Mouse (Mus musculus): ENCODE measurements at regions not wholly inside any gene's neighbourhood (a gene's known extent, or its start where the extent isn't known, plus 50 kb on each side); places are given as distances from the start of the nearest gene placed in this dataset.

DNA sequence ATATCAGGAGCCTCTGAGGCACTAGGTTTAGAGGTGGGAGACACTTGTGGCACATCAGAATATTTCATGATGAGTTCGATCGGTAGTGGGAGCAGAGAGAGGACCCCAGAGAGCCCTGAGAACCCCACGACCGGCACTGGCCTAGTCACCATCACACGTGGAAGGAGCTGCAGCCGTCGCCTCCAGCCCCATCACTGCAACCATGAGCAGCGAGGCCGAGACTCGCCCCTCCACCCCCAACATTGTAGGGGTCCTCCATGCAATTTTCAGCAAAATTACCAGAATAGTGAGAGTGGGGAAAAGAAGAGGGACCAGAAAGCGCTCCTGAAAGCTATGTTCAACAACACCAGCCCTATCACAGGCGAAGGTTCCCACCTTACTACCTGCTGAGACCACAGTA is 297.0 kb downstream of the Edem1 start:
- Histone ChIP-seq H3K27me3 (ENCODE audit: low read depth, poor library complexity, severe bottlenecking) (no peaks in the 10 kb centered on the region), H3K4me3 (no peak overlapping the region)
- WGBS = 95% methylated on average over 12 of the region's 12 CpGs

GRCm38 (mm10) chr6:109127203-109127602 is 298.8 kb downstream of the Edem1 start:
- Histone ChIP-seq H3K4me3 (no peak overlapping the region), H3K4me1 (no peaks in the 10 kb centered on the region), H3K27ac (no peak overlapping the region), H3K9me3 (replicated peaks) (no peaks in the 10 kb centered on the region), H3K36me3 (no peaks in the 10 kb centered on the region), H3K27me3 (ENCODE audit: low read depth, poor library complexity, severe bottlenecking) (no peaks in the 10 kb centered on the region)
- DNase-seq (ENCODE audit: low spot score) = no peak
- 85% methylated on average over 1 of the region's 1 CpGs for WGBS

More for the DNA sequence above, 297.0 kb downstream of the Edem1 start:
- no peak overlapping the region for H3K27ac ChIP-seq
- no peak for DNase-seq (ENCODE audit: low spot score)
- no peaks in the 10 kb centered on the region for H3K36me3 ChIP-seq
- no peaks in the 10 kb centered on the region for H3K4me1 ChIP-seq
- no peaks in the 10 kb centered on the region for H3K9me3 ChIP-seq (replicated peaks)

DNA sequence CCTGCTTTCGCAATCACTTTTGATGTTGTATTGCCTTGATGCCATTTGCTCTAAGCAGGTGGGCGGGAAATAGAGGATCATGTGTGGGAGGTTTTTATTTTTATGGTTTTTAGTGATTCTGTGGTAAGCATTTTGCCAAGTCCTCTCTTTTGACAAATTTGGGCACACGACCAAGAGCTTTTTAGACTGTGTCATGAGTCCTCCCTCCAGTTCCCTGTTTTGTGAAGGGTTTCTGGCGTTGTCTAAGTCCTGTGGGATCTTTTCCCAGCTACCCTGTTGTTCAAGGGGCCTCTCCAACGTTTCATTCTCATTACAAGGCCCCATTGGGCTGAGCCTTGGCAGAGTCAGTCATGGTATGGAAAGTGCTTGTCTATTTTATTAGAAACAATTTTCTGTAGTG is 317.7 kb downstream of the Edem1 start:
- H3K4me1 ChIP-seq = no peaks in the 10 kb centered on the region
- DNase-seq (ENCODE audit: low spot score) = no peak

DNA sequence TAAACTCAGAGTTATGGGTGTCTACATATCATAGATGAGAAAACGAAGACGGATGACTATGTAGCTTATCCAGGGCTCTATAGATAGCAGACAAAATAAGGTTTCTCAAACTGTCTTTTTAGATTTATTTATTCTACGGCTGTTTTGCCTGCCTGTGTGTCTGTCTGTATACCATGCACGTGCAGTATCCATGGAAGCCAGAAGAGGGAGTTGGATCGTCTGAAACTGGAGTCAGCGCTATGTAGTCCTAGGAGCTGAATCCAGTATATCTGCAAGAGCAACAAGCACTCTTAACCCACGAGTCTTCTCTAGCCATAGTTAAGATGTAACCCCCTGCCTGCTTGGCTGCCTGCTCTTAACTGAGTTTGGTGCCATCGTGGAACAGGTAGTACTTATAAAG is 320.6 kb downstream of the Edem1 start:
- 81% methylated on average over 8 of the region's 8 CpGs for WGBS
- Histone ChIP-seq H3K4me1 (no peaks in the 10 kb centered on the region), H3K9me3 (replicated peaks) (no peaks in the 10 kb centered on the region), H3K27ac (no peak overlapping the region), H3K4me3 (no peak overlapping the region), H3K36me3 (no peaks in the 10 kb centered on the region), H3K27me3 (ENCODE audit: low read depth, poor library complexity, severe bottlenecking) (no peaks in the 10 kb centered on the region)
- no peak for DNase-seq (ENCODE audit: low spot score)

More for the DNA sequence above, 317.7 kb downstream of the Edem1 start:
- H3K27ac ChIP-seq = no peak overlapping the region
- no peaks in the 10 kb centered on the region for H3K9me3 ChIP-seq (replicated peaks)
- no peak overlapping the region for H3K4me3 ChIP-seq
- H3K27me3 ChIP-seq (ENCODE audit: low read depth, poor library complexity, severe bottlenecking) = no peaks in the 10 kb centered on the region
- 86% methylated on average over 5 of the region's 5 CpGs for WGBS
- no peaks in the 10 kb centered on the region for H3K36me3 ChIP-seq

- no peak overlapping the region for H3K4me3 ChIP-seq
- DNase-seq (ENCODE audit: low spot score) = peak; percentile 84
- H3K9me3 ChIP-seq (replicated peaks) = no peaks in the 10 kb centered on the region
- 61% methylated on average over 22 of the region's 22 CpGs for WGBS
- H3K36me3 ChIP-seq = no peaks in the 10 kb centered on the region
- no peaks in the 10 kb centered on the region for H3K27me3 ChIP-seq (ENCODE audit: low read depth, poor library complexity, severe bottlenecking)
- no peaks in the 10 kb centered on the region for H3K4me1 ChIP-seq
- H3K27ac ChIP-seq = no peak overlapping the region
Measured at GRCm38 (mm10) chr6:109150023-109150911, 321.8 kb downstream of the Edem1 start.

GRCm38 (mm10) chr6:109150912-109151256 is 322.4 kb downstream of the Edem1 start:
- H3K4me1 ChIP-seq = no peaks in the 10 kb centered on the region
- H3K36me3 ChIP-seq = no peaks in the 10 kb centered on the region
- H3K4me3 ChIP-seq = no peak overlapping the region
- no peak overlapping the region for H3K27ac ChIP-seq
- WGBS = 89% methylated on average over 9 of the region's 9 CpGs
- no peaks in the 10 kb centered on the region for H3K9me3 ChIP-seq (replicated peaks)
- DNase-seq (ENCODE audit: low spot score) = no peak
- H3K27me3 ChIP-seq (ENCODE audit: low read depth, poor library complexity, severe bottlenecking) = no peaks in the 10 kb centered on the region

GRCm38 (mm10) chr6:109153624-109154023 is 325.2 kb downstream of the Edem1 start:
- Histone ChIP-seq H3K9me3 (replicated peaks) (no peaks in the 10 kb centered on the region), H3K4me1 (no peaks in the 10 kb centered on the region), H3K4me3 (no peak overlapping the region), H3K36me3 (no peaks in the 10 kb centered on the region), H3K27ac (no peak overlapping the region), H3K27me3 (ENCODE audit: low read depth, poor library complexity, severe bottlenecking) (no peaks in the 10 kb centered on the region)
- WGBS = 72% methylated on average over 7 of the region's 7 CpGs
- no peak for DNase-seq (ENCODE audit: low spot score)

DNA sequence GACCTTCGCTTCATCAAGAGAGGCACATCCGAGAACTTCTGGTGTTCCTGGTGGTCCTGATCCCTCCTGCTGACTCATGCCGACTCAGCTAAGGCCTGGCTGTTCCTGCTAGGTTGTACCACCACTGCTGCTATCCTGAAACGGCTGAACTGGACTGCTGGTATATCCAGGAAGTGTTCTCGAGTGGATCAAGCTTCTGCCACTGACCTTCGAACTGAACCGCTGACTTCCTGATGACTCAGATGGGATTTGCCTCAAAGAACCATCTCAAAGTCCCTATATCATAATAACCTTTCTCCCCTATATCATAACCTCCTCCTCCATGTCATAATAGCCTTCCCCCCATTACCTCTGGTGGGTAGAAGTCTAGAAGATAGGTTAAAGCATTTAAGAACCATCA is 331.1 kb downstream of the Edem1 start:
- no peaks in the 10 kb centered on the region for H3K36me3 ChIP-seq
- H3K27me3 ChIP-seq (ENCODE audit: low read depth, poor library complexity, severe bottlenecking) = no peaks in the 10 kb centered on the region
- H3K4me1 ChIP-seq = no peaks in the 10 kb centered on the region
- 91% methylated on average over 7 of the region's 7 CpGs for WGBS
- no peak overlapping the region for H3K4me3 ChIP-seq
- no peak overlapping the region for H3K27ac ChIP-seq
- H3K9me3 ChIP-seq (replicated peaks) = no peaks in the 10 kb centered on the region
- DNase-seq (ENCODE audit: low spot score) = no peak

DNA sequence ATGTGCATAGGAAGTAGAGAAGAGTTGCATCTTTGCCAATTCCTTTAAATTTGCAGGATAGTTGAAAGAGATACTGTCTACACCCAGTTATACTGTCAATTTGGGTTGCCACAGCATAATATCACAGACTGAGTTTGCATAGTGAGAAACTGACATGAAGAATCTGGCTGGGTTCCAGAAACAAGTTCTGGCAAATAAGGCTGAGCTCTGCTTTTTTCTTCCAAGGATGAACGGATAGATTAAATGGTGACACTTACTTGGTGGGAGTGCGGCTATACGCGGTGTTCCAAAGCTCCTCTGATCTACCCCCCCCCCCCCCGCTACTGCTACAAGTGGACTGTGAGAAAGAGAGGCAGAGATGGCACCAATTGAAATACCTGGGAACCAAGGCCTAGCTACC is 339.0 kb downstream of the Edem1 start:
- WGBS = 93% methylated on average over 5 of the region's 5 CpGs
- Histone ChIP-seq H3K4me3 (no peak overlapping the region), H3K27me3 (ENCODE audit: low read depth, poor library complexity, severe bottlenecking) (no peaks in the 10 kb centered on the region), H3K36me3 (no peaks in the 10 kb centered on the region), H3K4me1 (no peaks in the 10 kb centered on the region), H3K9me3 (replicated peaks) (no peaks in the 10 kb centered on the region), H3K27ac (no peak overlapping the region)
- DNase-seq (ENCODE audit: low spot score) = no peak

DNA sequence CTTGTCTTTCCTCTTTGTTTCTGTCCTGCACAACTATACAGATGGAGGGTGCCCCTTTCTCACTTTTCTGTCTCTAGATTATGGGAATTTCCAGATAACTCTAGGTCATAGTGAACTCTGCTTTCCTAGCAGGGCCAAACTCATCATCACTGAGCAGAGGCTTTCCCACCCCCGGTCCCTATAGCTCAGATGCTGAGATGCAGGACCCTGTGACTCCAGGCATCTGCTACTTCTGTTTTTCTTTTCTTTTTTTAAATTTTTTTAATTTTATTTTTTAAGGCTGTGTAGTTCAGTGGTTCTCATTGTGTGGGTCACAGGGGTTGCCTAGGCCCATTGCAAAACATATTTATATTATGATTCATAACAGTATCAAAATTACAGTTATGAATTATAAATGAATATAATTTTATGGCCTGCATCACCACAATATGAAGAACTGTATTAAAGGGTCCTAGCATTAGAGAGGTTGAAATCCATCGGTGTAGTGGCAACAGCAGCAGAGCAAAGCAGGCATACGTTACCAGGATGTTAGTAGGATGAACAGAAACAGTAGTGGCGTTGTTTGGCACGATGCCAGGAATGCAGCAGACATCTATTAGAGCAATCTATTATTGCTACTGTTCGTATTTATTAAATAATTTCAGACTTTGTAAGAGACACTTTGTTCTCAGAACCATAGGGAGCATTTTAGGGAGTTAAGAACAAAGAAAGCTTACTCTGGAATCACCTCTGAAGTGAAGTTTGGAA is 343.8 kb downstream of the Edem1 start:
- no peaks in the 10 kb centered on the region for H3K27me3 ChIP-seq (ENCODE audit: low read depth, poor library complexity, severe bottlenecking)
- 82% methylated on average over 6 of the region's 6 CpGs for WGBS
- H3K36me3 ChIP-seq = no peaks in the 10 kb centered on the region
- H3K4me1 ChIP-seq = peaks cover 3% of the 10 kb centered on the region; the same call in 1 of the 2 replicates
- no peak overlapping the region for H3K27ac ChIP-seq
- DNase-seq (ENCODE audit: low spot score) = no peak
- no peaks in the 10 kb centered on the region for H3K9me3 ChIP-seq (replicated peaks)
- H3K4me3 ChIP-seq = no peak overlapping the region

DNA sequence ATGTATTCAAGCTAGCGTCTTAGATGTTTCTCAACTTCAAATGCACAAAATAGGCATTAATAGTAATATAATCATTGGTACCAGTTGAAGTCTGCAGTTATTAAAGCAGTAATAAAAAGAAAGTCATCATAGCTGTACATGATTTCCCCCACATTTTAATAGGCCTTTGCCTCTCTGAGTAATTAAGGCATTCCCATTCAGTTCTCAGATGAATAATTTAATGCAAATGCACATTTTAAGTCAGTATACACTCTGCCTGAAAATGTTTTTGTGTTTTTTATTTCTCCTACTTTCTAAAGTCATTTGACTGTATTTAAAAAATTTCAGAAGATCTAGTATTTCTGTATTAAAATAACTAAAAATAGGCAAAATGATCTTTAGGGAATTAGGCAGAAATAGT is 344.6 kb downstream of the Edem1 start:
- Histone ChIP-seq H3K36me3 (no peaks in the 10 kb centered on the region), H3K9me3 (replicated peaks) (no peaks in the 10 kb centered on the region), H3K4me1 (peaks cover 3% of the 10 kb centered on the region; the same call in 1 of the 2 replicates), H3K27ac (no peak overlapping the region), H3K4me3 (no peak overlapping the region), H3K27me3 (ENCODE audit: low read depth, poor library complexity, severe bottlenecking) (no peaks in the 10 kb centered on the region)
- 91% methylated on average over 1 of the region's 1 CpGs for WGBS
- DNase-seq (ENCODE audit: low spot score) = no peak

GRCm38 (mm10) chr6:109176876-109177275 is 348.4 kb downstream of the Edem1 start:
- no peaks in the 10 kb centered on the region for H3K27me3 ChIP-seq (ENCODE audit: low read depth, poor library complexity, severe bottlenecking)
- no peaks in the 10 kb centered on the region for H3K9me3 ChIP-seq (replicated peaks)
- WGBS = 34% methylated on average over 3 of the region's 3 CpGs
- no peak overlapping the region for H3K27ac ChIP-seq
- no peaks in the 10 kb centered on the region for H3K36me3 ChIP-seq
- peaks cover 3% of the 10 kb centered on the region; the same call in 1 of the 2 replicates for H3K4me1 ChIP-seq
- DNase-seq (ENCODE audit: low spot score) = no peak
- no peak overlapping the region for H3K4me3 ChIP-seq

DNA sequence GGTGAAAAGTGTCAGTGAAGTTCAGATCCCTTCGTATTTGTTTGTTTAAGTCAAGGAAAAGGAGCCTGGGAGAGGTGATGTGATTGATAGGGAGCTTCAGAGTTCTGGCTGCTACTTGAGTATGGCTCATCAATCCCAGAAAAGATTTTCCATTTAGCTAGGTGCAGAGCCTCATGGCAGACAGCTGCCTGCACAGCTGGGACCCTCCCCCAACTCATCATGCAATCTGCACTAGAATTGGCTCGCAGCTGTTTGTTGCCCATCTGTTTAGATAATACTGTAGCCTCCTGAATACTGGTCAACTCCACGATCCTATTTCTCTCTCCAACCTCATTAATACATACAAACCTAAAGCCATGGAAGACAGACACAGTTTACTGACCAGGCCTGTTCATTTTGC is 354.4 kb downstream of the Edem1 start:
- Histone ChIP-seq H3K27me3 (ENCODE audit: low read depth, poor library complexity, severe bottlenecking) (no peaks in the 10 kb centered on the region), H3K4me1 (no peaks in the 10 kb centered on the region), H3K9me3 (replicated peaks) (no peaks in the 10 kb centered on the region), H3K4me3 (no peak overlapping the region), H3K36me3 (no peaks in the 10 kb centered on the region), H3K27ac (no peak overlapping the region)
- WGBS = 40% methylated on average over 3 of the region's 3 CpGs
- no peak for DNase-seq (ENCODE audit: low spot score)
